Mouse (Mus musculus) cerebellum, adult 18-20 months (tissue): ENCODE measurements at regions not wholly inside any gene's neighbourhood (a gene's known extent, or its start where the extent isn't known, plus 50 kb on each side); places are given as distances from the start of the nearest gene placed in this dataset.

Experiments
- DNase-seq, 2 experiments: peaks; one replicate each; pipeline ENCODE4 v3.0.0; 2021

- no peak for DNase-seq
Measured at GRCm38 (mm10) chr11:40624126-40624778, 70.8 kb downstream of the Mat2b start.

DNA sequence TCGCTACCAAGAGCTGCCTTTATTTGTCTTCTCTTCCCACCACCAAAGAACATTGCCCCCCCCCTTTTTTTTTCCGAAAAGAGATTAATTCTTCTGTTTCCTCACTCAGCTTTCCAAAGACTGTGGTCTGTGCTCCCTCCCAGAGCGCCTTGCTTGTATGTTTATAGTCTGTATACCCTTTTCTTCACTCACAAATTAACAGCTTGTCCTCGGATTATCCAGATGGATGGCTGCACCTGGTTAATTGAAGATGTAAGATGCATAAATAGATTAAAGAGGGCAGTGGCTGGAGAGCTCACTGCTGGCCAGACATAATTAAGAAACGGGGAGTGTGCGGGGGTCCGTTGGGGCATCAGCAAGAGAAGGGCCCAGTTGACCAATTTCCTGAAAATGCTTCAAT is 75.0 kb downstream of the Mat2b start:
- no peak for DNase-seq

DNA sequence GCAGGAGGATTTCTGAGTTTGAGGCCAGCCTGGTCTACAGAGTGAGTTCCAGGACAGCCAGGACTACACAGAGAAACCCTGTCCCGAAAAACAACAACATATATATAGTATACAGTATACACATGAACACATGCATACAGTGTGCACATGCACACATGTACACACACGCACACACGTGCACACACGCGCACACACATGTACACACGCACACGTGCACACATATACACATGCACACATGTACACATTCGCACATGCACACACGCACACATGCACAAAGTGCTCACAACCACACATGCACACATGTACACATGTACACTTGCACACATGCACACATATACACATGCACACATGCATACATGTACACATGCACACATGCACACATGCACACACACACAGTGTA is 92.0 kb downstream of the Mat2b start:
- DNase-seq: no peak

DNA sequence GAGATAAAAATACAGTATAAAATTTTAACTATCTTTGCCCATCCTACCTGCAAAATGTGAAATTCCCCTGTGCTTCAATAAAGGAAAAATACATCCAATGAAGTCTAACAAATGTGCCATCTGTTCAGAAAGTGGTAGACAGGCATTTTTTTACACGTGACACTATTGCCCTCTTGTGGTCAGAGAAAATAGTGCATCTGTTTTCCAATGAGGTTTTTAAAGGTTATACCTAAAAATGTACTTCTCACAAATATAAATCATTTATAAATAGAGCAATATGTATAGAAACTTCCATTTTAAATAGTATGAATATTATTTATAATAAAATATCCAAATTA is 93.5 kb downstream of the Mat2b start:
- DNase-seq: peak; percentile 26 to 64

DNA sequence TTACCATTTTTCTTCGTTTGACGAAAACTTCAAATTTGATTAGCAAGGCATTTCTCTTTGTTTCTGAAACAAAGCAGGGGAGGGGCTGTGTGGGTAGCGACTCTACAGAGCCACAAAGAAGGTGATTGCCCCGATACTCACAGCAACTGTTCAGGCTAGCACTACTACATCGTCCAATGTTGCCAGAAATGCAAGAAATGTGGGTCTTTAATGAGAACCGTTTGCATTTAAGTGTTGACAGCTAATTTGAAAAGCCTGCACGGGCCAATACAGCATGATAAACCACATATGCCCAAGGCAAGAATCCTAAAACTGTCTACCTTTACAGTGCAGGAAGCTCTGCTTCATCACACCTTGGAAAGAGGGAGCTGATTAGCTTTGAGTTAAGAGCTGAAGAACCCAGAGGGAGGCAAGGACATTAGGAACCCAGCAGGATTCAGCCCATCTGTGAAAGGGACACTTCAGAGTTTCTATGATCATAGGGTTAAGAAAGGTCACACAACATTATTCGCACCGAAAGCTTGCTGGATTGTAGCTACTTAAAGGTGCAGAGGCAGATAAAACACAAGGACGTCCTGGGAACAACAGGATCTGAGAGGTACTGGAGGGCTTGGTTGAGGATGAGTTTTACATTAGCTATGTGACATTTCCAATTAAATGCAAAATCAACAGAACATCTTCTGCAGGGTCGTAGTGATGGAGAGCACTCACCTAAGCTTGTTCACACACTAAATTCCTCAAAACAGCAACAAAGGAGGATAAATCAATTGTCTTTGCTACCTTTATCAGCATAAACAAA is 94.0 kb downstream of the Mat2b start:
- peak in 1 of 2 experiments; percentile 9 for DNase-seq

GRCm38 (mm10) chr11:40599956-40600772 is 94.8 kb downstream of the Mat2b start:
- peak; percentile 7 to 18 for DNase-seq

GRCm38 (mm10) chr11:40596347-40596746 is 98.7 kb downstream of the Mat2b start:
- no peak for DNase-seq

DNA sequence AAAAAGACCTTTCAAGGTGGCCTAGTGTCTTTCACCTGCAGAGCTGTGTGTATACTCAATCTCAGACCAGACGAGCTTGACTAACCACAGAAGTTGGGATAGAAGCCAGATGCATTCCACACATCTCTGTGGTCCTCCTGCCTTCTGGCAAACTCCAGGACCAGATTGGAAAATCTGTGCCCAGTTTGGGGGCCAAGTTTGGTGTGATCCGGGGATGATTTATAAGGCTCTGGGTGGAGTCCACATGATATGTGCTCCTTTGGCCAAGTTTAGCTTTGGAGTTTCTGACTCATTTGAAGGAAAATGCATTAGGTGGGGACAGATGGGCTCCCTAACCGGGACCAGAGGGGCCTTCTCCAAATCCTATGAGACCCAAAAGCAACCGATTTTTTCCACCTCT is 102.9 kb downstream of the Mat2b start:
- DNase-seq: no peak

DNA sequence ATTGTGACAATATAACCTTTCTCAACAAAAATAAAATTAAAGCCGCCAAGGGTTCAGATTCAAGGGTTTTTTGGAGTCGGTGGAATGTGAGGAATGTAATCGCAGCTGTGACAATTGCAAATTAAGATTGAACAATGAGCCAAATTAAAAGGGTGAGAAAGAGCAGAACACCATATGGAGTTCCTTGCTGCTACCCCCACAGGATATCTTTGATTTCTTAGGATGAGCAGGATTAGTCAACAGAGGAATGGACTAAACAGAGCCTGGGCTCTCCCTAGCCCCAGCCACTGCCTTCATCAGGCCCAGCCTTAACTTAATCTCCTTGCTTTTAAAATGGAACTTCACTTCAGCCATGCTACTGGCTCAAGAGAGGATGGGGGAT is 121.3 kb downstream of the Mat2b start:
- DNase-seq: no peak

- DNase-seq: no peak
Measured at GRCm38 (mm10) chr11:40572953-40573757, 121.8 kb downstream of the Mat2b start.

DNA sequence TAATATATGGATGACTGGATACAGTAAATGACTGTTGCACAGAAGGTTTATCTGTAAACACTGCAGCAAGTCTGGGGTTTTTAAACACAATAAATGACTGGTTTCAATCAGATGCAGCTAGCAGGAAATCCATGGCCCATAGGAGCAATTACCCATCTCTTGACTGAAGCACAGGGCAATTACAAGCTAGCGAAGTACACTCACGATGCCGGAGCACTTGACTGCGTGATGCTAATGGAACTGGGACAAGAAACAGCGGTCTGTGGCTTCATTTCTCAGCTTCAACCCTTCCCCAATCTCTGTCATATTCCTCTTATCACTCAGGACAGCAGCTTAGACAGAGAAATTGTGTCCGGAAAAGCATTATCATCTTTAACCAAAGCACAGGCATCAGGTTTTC is 132.1 kb downstream of the Mat2b start:
- no peak for DNase-seq

DNA sequence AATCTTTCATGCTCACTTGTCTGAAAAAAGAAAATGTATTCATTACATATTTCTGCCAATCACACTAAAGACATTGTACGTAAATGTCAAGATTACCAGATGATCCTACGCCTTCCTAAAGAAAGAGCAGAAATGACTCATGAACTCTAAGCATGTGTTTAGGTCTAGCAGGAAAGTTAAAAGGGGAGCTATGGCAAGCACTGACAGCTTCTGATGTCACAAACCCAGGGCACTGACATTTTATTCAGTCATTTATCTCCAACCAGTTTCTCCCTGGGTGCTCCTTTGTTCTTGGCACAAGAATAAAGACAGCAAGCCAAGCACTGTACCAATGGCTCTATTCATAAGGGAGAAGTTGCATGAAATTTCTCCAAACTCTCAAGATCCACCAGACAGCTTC is 133.0 kb downstream of the Mat2b start:
- no peak for DNase-seq

DNA sequence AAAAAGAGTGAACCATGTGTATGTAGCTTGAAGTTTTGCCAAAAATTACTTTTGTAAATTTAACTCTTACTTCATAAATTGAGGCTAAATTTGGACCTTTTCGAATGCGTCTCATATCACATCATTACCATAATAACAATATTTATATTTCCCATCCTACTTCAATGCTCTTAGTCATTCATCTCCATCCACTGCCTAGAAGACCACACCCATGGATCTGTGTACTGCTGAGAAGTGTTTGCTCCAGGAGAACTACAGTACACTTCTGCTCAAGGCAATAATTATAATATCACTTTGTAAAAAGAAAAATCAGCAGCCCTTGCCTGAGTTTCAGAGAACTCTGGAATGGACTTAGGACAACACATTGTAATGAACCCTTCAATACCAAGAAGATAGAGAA is 133.6 kb downstream of the Mat2b start:
- DNase-seq: no peak

GRCm38 (mm10) chr11:40558486-40558885 is 136.5 kb downstream of the Mat2b start:
- DNase-seq: no peak

DNA sequence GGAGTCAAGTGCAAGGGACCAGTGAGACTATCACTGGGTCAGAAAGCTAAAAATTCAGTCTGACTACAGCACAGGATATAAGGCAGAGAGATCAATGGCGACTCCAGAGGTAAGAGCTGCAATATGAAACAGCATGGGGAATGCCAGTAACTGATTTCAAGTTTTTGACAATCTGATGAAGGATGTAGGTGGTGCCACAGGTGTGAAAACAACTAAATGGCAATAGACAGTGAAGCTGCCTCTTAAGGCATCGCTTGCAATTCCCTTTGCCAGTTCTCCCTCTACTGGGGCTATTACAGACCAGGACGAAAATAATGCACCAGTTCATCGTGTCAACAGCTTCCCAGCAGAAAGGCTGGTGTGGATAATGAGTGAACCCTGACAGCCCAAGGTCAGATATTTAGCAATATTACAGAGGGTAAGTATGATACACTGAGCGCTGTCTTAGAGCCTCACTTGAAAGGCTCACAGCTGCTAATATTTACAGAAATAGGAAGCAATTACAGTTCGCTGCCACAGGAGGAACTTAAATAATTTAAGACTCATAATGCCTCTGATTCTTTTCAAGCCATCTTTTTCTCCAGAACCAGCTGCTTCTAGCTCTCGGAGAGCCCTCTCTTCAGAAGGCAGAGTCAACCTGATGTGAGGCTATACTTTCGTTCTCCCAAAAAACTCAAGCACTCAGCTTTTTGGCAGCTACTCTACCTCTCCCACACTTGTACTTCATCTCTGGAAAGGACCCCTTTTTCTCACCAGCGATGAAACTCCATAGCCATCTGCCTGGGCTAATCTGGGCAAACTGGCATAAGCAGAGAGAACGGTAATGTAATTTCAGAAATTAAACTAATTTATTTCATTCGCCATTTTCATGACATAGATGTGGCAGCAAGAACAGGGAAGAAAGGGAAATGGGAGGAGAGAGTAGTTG is 139.9 kb downstream of the Mat2b start:
- no peak for DNase-seq

DNA sequence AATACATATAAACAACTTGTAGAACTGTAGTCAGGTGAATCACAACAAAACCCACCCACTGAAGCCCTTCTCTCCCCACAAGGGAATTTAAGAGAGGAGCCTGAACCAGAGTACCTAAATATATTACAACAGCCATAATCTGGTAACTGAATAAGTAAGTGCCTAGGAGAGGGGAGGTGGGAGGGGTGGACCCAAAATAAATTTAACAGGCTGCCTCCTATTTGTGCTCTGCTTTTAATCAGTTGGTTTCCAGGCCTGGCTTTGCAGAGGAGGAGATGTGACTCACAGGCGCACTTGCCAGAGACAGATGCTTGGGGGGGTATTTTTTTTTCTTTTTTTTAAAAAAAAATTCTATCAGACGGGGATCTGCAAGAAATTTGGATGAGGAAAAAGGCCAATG is 142.9 kb downstream of the Mat2b start:
- no peak for DNase-seq

DNA sequence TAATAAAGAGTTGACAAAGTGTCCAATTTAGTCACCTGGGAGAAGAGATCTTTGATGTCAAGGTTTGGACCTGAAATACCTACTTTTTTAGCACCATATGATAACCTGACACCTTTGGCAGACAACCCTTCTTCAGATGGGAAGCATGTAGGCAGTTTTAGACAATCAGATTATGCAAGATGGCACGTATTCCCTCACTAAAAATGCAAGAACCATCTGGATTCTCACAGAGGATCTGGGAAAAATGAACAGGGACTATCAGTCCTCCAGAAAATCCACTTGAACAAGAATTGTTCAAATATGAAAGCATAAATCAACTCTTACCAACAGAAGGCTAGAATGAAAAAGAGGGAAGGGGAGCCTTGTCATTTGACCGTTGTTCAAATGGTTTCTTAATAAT is 148.4 kb downstream of the Mat2b start:
- DNase-seq: no peak

DNA sequence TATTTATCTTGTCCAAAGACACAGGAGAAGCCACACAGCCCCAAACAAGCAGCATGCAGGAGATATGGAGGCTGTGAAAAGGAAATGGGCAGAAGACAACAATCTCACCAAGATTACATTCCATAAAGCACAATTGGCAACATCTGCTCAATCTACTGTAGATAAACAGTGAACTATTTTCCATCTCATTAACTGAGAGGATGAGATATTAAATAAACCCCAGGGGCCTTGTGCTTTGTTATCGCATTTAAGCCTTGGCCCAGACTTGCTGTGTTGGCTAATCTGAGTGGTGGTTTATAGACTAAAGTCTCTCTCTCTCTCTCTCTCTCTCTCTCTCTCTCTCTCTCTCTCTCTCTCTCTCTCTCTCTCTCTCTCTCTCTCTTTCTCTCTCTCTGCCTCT is 149.5 kb downstream of the Mat2b start:
- DNase-seq: no peak

DNA sequence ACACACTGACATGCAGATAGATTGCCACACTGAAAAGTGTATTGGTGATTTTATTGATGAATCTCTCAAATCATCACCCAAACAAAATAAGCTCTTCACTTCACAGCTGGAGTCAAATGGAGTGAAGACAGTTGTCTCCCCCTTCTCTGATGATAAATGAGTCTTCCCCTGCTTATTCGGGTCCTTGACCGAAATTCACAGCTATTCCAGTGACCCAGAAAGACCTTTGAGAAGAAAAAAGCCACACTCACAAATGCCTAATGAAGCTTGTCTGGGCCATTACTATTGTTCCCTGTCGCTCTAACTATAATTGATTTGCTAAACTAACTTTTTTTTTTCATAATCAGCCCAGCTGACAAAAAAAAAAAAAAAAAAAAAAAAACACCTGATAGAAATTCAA is 154.8 kb downstream of the Mat2b start:
- no peak for DNase-seq

DNA sequence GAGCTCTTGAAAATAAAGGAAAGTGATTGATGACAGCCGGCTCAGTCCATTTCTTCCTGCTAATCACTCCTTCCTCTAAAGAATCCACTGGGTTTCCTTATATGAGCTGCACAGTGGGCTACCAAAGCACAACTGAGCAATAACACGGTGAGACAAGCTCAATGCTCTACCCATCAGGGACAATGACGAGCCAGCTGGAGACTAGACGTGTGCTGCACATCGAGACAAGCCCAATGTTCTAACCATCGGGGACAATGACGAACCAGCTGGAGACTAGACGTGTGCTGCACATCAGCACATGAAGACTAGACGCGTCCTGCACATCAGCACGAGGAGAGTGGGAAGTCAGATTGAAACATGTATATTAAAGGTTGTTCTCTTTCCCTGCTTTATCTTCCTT is 155.2 kb downstream of the Mat2b start:
- DNase-seq: no peak

DNA sequence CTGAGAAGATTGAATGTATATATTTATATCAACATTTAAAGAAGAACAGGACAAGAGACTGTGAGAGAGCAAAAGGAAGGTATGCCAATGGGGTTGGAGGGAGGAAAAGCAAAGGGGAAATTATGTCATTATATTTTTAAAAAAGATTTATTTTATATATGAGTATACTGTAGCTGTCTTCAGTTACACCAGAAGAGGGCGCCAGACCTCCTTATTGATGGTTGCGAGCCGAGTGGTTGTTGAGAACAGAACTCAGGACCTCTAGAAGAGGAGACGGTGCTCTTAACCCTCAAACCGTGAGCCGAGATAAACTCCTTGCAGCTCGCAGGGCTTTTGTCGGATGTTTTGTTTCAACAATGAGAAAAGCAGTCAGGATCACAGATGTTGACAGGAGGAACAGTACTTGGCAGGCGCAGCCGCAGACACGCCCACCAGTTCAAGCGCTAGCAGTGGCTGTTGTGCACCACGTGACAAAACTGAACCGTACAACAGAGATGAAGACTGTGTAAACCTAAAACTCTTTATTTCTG is 158.7 kb downstream of the Mat2b start:
- peak in 1 of 2 experiments; percentile 3 for DNase-seq
